Mouse (Mus musculus) spleen, postnatal 36 days (tissue): Measurements from ENCODE around the gene Pkn2.

ENCODE experiments used
- DNase-seq, 2 experiments: peaks; one replicate each; pipeline ENCODE4 v3.0.0; 2022; ENCODE audit warnings: low spot score in 2 of 2, mixed read lengths in 1 of 2

Pkn2 gene

GRCm38 (mm10) chr3:142834024-142834423, 47.8 kb downstream of the Pkn2 start:
- DNase-seq = no peak

- DNase-seq = no peak
Observed at GRCm38 (mm10) chr3:142832910-142833309, 48.9 kb downstream of the Pkn2 start.

GRCm38 (mm10) chr3:142826449-142827146, 55.2 kb downstream of the Pkn2 start:
- no peak for DNase-seq

- no peak for DNase-seq
Observed at GRCm38 (mm10) chr3:142823606-142824005, 58.2 kb downstream of the Pkn2 start.

GRCm38 (mm10) chr3:142817506-142817905, 64.3 kb downstream of the Pkn2 start:
- no peak for DNase-seq

GRCm38 (mm10) chr3:142811582-142811981, 70.2 kb downstream of the Pkn2 start:
- DNase-seq = no peak

GRCm38 (mm10) chr3:142795587-142795986, 86.2 kb downstream of the Pkn2 start:
- no peak for DNase-seq

- DNase-seq = no peak
Observed at GRCm38 (mm10) chr3:142786423-142787072, 95.3 kb downstream of the Pkn2 start.

- DNase-seq = no peak
Observed at GRCm38 (mm10) chr3:142777227-142777626, 104.6 kb downstream of the Pkn2 start.

- DNase-seq = no peak
Observed at GRCm38 (mm10) chr3:142773538-142774191, 108.1 kb downstream of the Pkn2 start.

- DNase-seq = no peak
Observed at GRCm38 (mm10) chr3:142770518-142770917, 111.3 kb downstream of the Pkn2 start.

- no peak for DNase-seq
Observed at GRCm38 (mm10) chr3:142768498-142768897, 113.3 kb downstream of the Pkn2 start.

- no peak for DNase-seq
Observed at GRCm38 (mm10) chr3:142765778-142766165, 116.0 kb downstream of the Pkn2 start.

GRCm38 (mm10) chr3:142764995-142765777, 116.6 kb downstream of the Pkn2 start, which contains the start of gene Gtf2b:
Gene Gtf2b (plus strand): TSS chr3:142765045.
- DNase-seq = peak; percentile 91 to 92

GRCm38 (mm10) chr3:142760356-142760755, 121.4 kb downstream of the Pkn2 start:
- no peak for DNase-seq

- no peak for DNase-seq
Observed at GRCm38 (mm10) chr3:142758593-142758992, 123.2 kb downstream of the Pkn2 start.

- DNase-seq = no peak
Observed at GRCm38 (mm10) chr3:142757841-142758240, 124.0 kb downstream of the Pkn2 start.

- DNase-seq = no peak
Observed at GRCm38 (mm10) chr3:142755132-142755867, 126.5 kb downstream of the Pkn2 start.

GRCm38 (mm10) chr3:142749131-142749530, 132.7 kb downstream of the Pkn2 start:
- DNase-seq = no peak

- DNase-seq = no peak
Observed at GRCm38 (mm10) chr3:142747673-142748072, 134.1 kb downstream of the Pkn2 start.

- DNase-seq = no peak
Observed at GRCm38 (mm10) chr3:142745076-142745475, 136.7 kb downstream of the Pkn2 start.
